Mouse (Mus musculus) liver (tissue): ENCODE results near the gene Scn5a.

Experiments used
- DNase-seq: peaks from one replicate; pipeline ENCODE4 v3.0.0-alpha.2; 2020; ENCODE audit warnings: mixed read lengths

Gene Scn5a

GRCm38 (mm10) chr9:119563617-119564016, 15.2 kb downstream of the Scn5a start:
- DNase-seq, result no peak

DNA sequence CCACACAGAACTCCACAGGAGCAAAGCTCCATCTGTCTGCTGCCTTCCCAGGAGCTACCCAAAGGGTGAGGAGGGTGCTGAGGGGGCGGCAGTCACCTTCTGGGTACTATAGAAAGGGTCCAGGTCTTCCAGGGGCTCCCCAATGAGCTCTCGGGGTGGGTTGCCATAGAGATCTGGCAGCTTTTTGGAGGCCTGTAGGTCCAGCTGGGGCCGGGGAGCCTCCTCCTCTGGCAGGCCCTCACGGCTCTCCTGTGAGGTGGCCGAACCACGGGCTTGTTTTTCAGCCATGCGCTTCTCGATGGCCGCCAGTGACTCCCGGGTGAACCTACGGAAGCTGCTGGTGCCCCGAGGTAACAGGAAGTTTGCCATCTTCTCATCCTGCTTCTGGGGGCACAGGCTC, 16.6 kb downstream of the Scn5a start:
- no peak for DNase-seq

DNA sequence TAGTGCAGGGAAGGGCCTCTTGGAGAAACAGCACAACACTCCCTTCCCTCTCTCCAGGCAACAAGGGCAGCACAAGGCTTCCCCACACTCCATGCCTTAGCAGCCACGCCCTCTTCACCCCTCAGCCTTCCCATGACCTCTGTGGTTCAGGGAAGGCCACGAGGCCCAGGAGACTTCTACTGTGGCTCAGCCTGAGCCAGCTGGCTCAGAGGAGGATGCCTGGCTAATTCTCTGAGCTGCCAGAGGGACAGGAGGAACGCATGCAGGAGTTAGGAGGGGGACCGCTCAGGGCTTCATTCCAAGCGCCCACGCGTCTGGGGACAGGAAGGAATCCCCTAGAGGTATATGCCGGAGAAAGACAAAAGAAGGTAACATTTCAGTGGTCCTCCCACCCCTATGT, 17.1 kb downstream of the Scn5a start:
- no peak for DNase-seq

GRCm38 (mm10) chr9:119559537-119560276, 19.1 kb downstream of the Scn5a start:
- DNase-seq, result no peak

DNA sequence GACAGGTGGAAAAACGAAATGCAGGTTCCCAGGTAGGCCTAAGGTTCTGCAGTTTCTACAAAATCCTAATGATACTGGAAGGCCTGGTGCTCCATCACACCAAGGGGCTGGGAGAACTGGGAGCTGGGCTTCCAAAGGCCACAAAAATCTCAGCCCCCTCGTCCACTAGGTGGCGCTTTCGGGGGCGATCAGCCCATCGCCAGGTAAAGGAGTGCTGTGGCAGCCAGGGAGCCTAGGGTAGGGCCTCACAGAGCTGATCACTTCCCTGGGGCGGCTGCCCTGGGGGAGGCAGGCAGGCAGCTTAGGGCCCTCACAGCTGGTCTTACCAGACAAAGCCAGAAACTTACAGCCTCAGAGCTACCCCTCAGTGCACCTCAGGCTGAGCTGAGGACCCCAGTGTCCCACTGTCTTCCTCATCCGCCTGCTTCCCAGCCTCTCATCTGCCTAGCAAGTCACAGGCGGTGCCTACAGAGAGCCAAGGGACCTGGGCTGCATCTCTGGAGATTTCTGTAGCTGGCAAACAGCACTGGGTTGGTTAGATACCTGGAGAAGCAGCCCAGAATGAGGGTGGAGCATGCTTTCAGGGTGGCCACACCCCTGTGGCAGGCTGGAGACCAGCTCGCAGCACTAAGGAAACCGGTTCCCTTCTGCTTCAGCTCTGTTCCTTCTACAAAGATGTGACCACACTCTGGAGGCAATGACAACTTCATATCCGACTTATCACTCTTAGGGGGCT, 20.5 kb downstream of the Scn5a start:
- DNase-seq, result peak; percentile 50

- no peak for DNase-seq
Observed at GRCm38 (mm10) chr9:119556043-119556442, 22.8 kb downstream of the Scn5a start.

DNA sequence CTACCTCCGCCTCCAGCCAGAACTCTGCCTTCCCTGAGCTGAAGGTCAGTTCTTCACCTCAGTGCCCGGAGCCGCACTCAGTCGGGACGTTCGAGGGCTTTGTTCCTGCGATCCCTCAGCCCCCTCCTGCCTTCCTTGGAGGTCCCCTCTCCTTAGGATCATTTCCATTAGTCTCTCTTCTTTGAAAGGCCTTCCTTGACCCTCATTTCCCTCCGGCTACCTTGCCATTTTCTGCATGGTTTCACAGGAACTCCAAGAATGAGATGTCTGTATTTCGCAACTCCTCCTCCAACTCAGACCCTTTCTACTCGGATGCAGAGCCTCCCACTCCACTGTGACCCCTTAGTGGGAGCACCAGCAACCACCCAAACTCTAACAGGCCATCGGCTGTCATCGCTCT, 31.3 kb downstream of the Scn5a start:
- DNase-seq, result no peak

- DNase-seq, result no peak
Observed at GRCm38 (mm10) chr9:119547128-119547527, 31.7 kb downstream of the Scn5a start.

DNA sequence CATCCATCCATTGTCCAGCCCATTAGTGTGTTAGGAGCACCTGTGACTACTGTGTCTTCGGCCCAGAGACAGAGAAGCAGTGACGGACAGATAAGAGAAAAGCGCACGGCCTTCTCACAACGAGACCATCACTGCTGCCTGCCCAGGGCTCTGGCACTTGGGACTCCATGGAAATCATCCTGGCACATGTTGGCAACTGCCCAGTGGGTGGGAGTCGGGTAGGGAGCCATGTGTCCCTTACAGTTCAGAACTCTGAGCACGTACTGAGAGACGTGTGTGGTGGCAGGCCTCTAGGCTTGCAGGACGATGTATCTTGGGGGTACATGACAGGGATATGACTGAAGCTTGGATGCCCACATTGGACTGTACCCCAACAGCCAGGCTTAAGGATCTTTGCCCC, 38.1 kb downstream of the Scn5a start:
- DNase-seq, result no peak

DNA sequence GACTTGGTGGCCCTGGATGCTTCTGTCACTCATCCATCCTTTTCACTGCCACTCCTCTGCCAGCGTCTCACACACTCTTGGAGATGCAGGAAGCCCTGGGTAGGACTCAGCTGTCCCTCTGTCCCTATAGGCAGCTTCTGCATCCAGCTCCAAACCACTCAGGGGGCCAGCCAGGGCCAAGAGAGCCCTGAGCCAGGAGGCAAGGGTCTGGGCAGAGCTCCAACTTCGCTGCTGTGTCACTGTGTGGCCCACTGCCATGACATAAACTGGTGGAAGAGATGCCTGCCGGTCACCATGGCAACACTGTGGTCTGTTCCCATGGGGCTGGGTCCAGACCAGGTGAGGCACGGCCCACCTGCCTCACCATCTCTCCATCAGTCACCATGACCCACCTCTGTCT, 41.0 kb downstream of the Scn5a start:
- no peak for DNase-seq

GRCm38 (mm10) chr9:119531684-119532417, 47.0 kb downstream of the Scn5a start:
- no peak for DNase-seq

DNA sequence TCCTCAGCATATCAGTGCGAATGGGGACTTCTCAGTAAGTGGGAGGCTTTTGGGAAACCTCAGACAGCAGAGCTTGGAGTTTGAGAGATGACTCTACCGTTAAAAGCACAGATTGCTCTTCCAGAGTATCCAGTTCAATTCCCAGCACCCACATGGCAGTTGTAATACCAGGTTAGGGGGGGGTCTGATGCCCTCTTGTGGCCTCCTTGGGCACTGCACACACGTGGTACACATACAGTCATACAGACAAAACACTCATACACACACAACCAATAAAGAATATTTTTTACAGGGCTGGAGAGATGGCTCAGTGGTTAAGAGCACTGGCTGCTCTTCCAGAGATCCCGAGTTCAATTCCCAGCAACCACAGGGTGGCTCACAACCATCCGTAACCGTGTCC, 54.3 kb downstream of the Scn5a start:
- no peak for DNase-seq

DNA sequence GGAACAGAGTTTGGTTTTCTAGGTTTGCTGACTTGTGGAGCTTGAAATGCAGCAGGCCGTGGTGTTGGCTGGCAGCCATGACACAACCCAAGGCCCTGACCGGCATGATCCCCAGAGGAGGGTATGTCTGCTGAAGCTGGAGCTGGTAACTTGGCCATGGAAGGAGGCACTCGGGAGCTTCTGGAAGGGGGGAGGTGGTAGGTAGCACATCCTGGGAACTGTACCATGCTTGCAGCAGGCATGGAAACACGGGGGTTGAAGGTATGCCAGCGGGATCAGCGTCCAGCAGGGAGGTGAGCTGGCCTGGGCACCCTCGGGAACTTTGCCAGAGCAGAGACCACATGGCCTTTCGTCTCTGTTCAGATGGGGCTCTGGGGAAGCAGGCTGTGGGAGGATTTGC, 55.5 kb downstream of the Scn5a start:
- no peak for DNase-seq

DNA sequence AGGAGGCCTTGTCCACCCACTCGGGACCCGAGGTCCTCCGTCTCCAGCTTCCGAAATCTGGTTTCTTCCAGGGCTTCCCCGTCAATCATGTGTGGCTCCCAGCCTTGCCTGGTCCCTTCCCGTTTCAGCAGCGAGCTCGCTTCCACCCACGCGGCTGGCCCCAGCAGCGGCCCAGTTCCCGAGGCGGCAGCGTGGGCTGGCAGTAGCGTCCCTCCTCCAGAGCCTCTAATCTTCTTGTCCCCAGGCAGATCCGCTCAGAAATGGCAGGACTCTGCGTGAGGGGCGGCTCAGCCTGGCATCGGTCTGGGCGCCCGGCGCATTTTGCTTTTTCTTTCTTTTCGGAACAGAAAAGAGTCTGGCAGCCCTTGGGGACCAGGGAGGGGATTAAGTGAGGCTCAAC, 59.7 kb downstream of the Scn5a start:
- no peak for DNase-seq

- DNase-seq, result no peak
Observed at GRCm38 (mm10) chr9:119518177-119518576, 60.6 kb downstream of the Scn5a start.

DNA sequence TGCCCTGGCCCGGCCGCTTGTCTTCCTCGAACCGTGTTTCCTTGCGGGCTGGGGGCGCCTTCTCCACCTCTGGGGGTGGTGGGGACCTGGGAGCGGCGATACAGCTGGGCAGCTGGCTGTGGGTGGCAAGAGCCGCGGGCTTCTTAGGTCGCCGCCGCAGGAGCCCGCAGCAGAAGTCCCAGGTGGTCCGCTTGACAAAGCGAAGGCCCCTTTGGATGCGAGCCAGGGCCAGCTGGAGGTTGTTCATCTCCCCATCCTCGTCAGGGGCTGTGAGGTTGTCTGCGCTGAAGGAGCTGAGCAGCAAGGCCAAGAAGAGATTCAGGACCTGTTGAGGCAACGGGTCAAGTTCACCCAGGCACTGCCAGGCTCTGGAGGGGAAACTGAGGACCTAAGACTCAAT, 61.3 kb downstream of the Scn5a start:
- DNase-seq, result no peak

- no peak for DNase-seq
Observed at GRCm38 (mm10) chr9:119516815-119517214, 62.0 kb downstream of the Scn5a start.

DNA sequence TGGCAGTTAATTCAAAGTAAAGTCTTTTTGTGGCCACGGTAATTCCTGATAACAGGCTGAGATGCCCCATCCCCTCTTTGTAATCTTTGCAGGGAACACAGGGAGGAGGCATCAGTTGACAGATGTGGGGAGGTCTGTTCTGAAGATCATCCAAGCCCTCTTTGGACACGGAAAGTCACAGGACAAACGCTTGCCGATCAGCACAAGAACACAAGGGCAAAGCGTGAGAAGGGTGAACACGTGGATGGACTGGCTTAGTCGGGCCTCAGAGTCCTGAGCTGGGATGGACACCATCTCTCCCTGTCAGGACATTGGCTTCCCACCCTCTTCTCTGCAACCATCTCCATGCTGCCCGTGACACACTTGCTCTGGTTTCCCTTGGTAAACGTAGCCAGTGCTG, 63.4 kb downstream of the Scn5a start:
- DNase-seq, result no peak

DNA sequence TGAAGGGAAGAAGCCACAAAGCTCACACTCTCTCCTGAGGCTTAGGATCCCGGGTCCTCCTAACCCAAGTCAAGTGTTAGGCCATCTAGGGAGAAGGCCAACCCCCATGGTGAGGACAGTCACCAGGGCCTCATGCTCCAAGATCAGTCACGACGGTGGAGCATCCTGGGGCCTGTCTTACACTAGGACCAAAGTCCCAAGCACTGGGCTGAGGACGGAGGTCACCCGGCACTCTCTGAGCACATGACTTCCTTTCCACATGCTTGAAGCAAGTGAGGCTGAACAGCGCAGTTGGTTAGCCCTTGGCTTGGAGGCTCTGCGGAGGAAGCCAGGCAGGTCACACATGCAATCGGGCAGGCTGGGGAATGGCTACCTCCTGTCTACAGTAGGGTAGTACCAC, 63.8 kb downstream of the Scn5a start:
- no peak for DNase-seq

GRCm38 (mm10) chr9:119513816-119514215, 65.0 kb downstream of the Scn5a start:
- no peak for DNase-seq

DNA sequence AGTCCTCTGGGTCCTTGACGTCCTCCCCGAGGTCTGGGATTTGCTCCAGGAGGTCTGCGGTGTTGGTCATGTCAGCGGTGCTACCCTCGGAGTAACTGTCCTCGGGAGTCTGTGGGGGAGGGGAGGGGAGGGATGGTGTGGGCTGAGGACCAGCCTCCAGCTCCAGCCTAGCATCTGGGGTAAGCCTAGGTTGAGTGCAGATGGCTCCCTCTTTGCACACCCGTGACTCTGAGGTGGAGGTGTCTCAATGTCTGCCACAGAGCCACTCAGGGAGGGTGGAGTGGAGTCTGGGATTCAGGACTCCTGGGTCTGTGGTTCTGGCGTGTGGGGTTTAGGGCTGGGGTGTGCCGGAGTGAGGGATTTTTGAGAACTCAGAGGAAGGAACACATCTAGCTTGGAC, 65.8 kb downstream of the Scn5a start:
- no peak for DNase-seq

DNA sequence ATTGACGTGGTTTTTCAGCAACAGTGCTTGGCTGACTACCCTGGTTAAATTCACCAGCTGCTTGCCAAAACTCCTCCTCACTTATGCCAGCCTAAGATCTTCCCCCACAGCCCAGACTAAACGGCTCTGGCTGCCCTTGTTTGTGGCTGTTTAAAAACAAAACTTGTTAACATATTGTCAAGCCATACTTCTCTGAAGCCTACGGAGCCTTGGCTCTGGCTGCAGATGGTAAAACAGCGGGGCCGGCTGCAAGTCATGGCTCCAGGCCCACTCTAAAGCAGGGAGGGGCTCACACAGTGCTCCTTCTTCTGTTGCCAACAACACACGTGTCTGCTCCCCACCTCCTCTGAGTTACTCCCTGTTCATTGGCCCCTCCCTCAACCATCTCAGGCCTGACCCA, 67.9 kb downstream of the Scn5a start:
- DNase-seq, result no peak

DNA sequence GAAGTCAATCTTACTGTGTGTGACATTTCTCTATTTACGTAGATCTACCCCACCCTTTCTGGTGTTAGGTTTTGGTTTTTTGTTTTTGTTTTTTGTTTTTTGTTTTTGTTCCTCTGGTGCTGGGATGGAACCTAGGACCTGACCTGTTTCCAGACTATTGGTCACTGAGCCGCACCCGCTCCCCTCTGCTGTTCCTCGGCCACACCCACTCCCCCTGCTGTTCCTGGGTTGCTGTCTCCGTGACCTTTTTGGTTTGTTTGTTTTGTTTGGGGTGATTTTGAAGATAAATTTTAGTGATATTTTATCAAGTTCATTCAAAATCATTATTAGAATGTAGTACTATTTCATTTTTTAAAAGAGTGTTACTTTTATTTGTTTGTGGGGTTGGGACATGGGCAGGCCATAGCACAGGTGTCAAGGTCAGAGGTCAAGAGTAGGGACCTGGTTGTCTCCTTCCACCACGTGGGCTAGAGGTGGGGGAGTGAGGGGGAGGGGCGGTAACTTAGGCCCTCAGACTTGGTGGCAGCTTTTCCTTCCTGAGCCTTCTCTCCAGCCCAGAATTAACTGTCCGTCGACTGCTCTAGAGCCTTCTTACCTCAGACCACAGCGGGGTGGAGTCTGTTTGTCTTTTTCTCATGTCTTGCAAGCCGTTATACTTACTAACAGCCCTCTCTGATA, 73.7 kb downstream of the Scn5a start:
- DNase-seq, result no peak
